Mouse (Mus musculus) hindbrain, embryonic 10.5 days (tissue): Measurements from ENCODE around the gene Foxp1. TPM values are rescaled to one million over a fixed set of nuclear protein-coding genes. Genes with fewer than 3 reads are reported as not detected.

Experiments used
- DNase-seq: peaks from one replicate; pipeline ENCODE4 v3.0.0-alpha.2; 2017; ENCODE audit warnings: low spot score
- H3K27ac ChIP-seq: fragments of 300-500 bp; sonication (generic); 2 replicates; pipeline ENCODE4 v1.5.1; 2016; ENCODE audit warnings: mild to moderate bottlenecking, moderate library complexity
- H3K27me3 ChIP-seq: fragments of 300-500 bp; sonication (generic); 2 replicates; pipeline ENCODE4 v1.6.1; 2016; ENCODE audit warnings: mild to moderate bottlenecking; ENCODE audit not compliant: poor library complexity, insufficient read depth, severe bottlenecking
- H3K36me3 ChIP-seq: fragments of 300-500 bp; sonication (generic); 2 replicates; pipeline ENCODE4 v1.6.1; 2016; ENCODE audit warnings: mild to moderate bottlenecking, moderate library complexity
- H3K4me1 ChIP-seq: fragments of 300-500 bp; sonication (generic); replicated peaks from 2 replicates; pipeline ENCODE4 v1.6.1; 2016; ENCODE audit warnings: mild to moderate bottlenecking
- H3K4me3 ChIP-seq: fragments of 300-500 bp; sonication (generic); 2 replicates; pipeline ENCODE4 v1.5.1; 2016; ENCODE audit warnings: mild to moderate bottlenecking, moderate library complexity
- H3K9me3 ChIP-seq: fragments of 300-500 bp; sonication (generic); 2 replicates; pipeline ENCODE4 v1.6.1; 2016; ENCODE audit warnings: mild to moderate bottlenecking, moderate library complexity
- WGBS: fragments of 180-500 bp; shearing (Covaris S2); methylation state at CpG from one replicate; pipeline ENCODE4 v1.1.7; 2016; 5-methylcytosine and 5-hydroxymethylcytosine counted together
- polyA plus RNA-seq: library from polyadenylated mRNA; unstranded; fragments of >200 nt; fragmentation: Nextera tagmentation; extraction: Ambion mirVana; gene quantifications from 2 replicates; pipeline ENCODE4 v1.2.1, GENCODE M21; 2016

Foxp1 gene
- polyA plus RNA-seq, 1 experiment from 2014 or later = 64.3 TPM

- WGBS = 83% methylated on average over 4 of the region's 4 CpGs
- no peak for DNase-seq
- no peaks in the 10 kb centered on the region for H3K9me3 ChIP-seq
Measured at GRCm38 (mm10) chr6:99182777-99183176, 339.7 kb downstream of the Foxp1 start.

GRCm38 (mm10) chr6:99176216-99176615 is 346.3 kb downstream of the Foxp1 start:
- no peaks in the 10 kb centered on the region for H3K9me3 ChIP-seq
- H3K4me3 ChIP-seq = no peak overlapping the region
- no peak overlapping the region for H3K27ac ChIP-seq
- H3K36me3 ChIP-seq = no peaks in the 10 kb centered on the region
- H3K27me3 ChIP-seq = no peaks in the 10 kb centered on the region
- peaks cover 10% of the 10 kb centered on the region; the same call in 1 of the 2 replicates for H3K4me1 ChIP-seq
- WGBS = 90% methylated on average over 3 of the region's 3 CpGs
- no peak for DNase-seq

More at GRCm38 (mm10) chr6:99182777-99183176, 339.7 kb downstream of the Foxp1 start:
- H3K27ac ChIP-seq = no peak overlapping the region
- no peak overlapping the region for H3K4me3 ChIP-seq
- H3K36me3 ChIP-seq = no peaks in the 10 kb centered on the region
- no peaks in the 10 kb centered on the region for H3K27me3 ChIP-seq
- H3K4me1 ChIP-seq = peaks cover 10% of the 10 kb centered on the region

- no peak overlapping the region for H3K27ac ChIP-seq
- H3K36me3 ChIP-seq = no peaks in the 10 kb centered on the region
Measured at GRCm38 (mm10) chr6:99175377-99175776, 347.1 kb downstream of the Foxp1 start.

GRCm38 (mm10) chr6:99173902-99174210 is 348.7 kb downstream of the Foxp1 start:
- Histone ChIP-seq H3K36me3 (no peaks in the 10 kb centered on the region), H3K27ac (no peak overlapping the region), H3K27me3 (no peaks in the 10 kb centered on the region), H3K4me3 (no peak overlapping the region), H3K4me1 (peaks cover 10% of the 10 kb centered on the region; the same call in 1 of the 2 replicates), H3K9me3 (no peaks in the 10 kb centered on the region)
- 77% methylated on average over 2 of the region's 2 CpGs for WGBS
- DNase-seq = no peak

More at GRCm38 (mm10) chr6:99175377-99175776, 347.1 kb downstream of the Foxp1 start:
- WGBS = 70% methylated on average over 5 of the region's 5 CpGs
- no peak for DNase-seq
- peaks cover 10% of the 10 kb centered on the region; the same call in 1 of the 2 replicates for H3K4me1 ChIP-seq
- no peak overlapping the region for H3K4me3 ChIP-seq
- no peaks in the 10 kb centered on the region for H3K9me3 ChIP-seq
- H3K27me3 ChIP-seq = no peaks in the 10 kb centered on the region

GRCm38 (mm10) chr6:99173066-99173901 is 349.2 kb downstream of the Foxp1 start:
- no peak for DNase-seq
- no peak overlapping the region for H3K27ac ChIP-seq
- 70% methylated on average over 14 of the region's 14 CpGs for WGBS

GRCm38 (mm10) chr6:99172589-99172986 is 349.9 kb downstream of the Foxp1 start:
- H3K9me3 ChIP-seq = no peaks in the 10 kb centered on the region
- no peaks in the 10 kb centered on the region for H3K27me3 ChIP-seq
- H3K4me3 ChIP-seq = no peak overlapping the region
- H3K4me1 ChIP-seq = peaks cover 10% of the 10 kb centered on the region; the same call in 1 of the 2 replicates
- WGBS = 91% methylated on average over 6 of the region's 6 CpGs
- no peak overlapping the region for H3K27ac ChIP-seq
- H3K36me3 ChIP-seq = no peaks in the 10 kb centered on the region
- DNase-seq = no peak

More at GRCm38 (mm10) chr6:99173066-99173901, 349.2 kb downstream of the Foxp1 start:
- no peaks in the 10 kb centered on the region for H3K36me3 ChIP-seq
- no peaks in the 10 kb centered on the region for H3K27me3 ChIP-seq
- H3K4me1 ChIP-seq = peaks cover 10% of the 10 kb centered on the region; the same call in 1 of the 2 replicates
- H3K4me3 ChIP-seq = no peak overlapping the region
- no peaks in the 10 kb centered on the region for H3K9me3 ChIP-seq

- Histone ChIP-seq H3K9me3 (no peaks in the 10 kb centered on the region), H3K4me1 (peaks cover 13% of the 10 kb centered on the region; the same call in 1 of the 2 replicates), H3K4me3 (no peak overlapping the region), H3K36me3 (no peaks in the 10 kb centered on the region), H3K27me3 (no peaks in the 10 kb centered on the region), H3K27ac (no peak overlapping the region)
- WGBS = 89% methylated on average over 8 of the region's 8 CpGs
- no peak for DNase-seq
Measured at GRCm38 (mm10) chr6:99171901-99172588, 350.5 kb downstream of the Foxp1 start.

- WGBS = 86% methylated on average over 6 of the region's 6 CpGs
- Histone ChIP-seq H3K4me1 (peaks cover 16% of the 10 kb centered on the region; the same call in 1 of the 2 replicates), H3K9me3 (no peaks in the 10 kb centered on the region), H3K36me3 (no peaks in the 10 kb centered on the region), H3K4me3 (no peak overlapping the region), H3K27ac (no peak overlapping the region), H3K27me3 (no peaks in the 10 kb centered on the region)
- no peak for DNase-seq
Measured at GRCm38 (mm10) chr6:99171281-99171825, 351.2 kb downstream of the Foxp1 start.

- H3K4me3 ChIP-seq = no peak overlapping the region
- peaks cover 8% of the 10 kb centered on the region; the same call in 1 of the 2 replicates for H3K4me1 ChIP-seq
- H3K36me3 ChIP-seq = no peaks in the 10 kb centered on the region
- H3K27me3 ChIP-seq = no peaks in the 10 kb centered on the region
- H3K27ac ChIP-seq = no peak overlapping the region
- H3K9me3 ChIP-seq = no peaks in the 10 kb centered on the region
- WGBS = 84% methylated on average over 2 of the region's 2 CpGs
- DNase-seq = no peak
Measured at GRCm38 (mm10) chr6:99168727-99169126, 353.8 kb downstream of the Foxp1 start.

- H3K9me3 ChIP-seq = no peaks in the 10 kb centered on the region
- H3K27me3 ChIP-seq = no peaks in the 10 kb centered on the region
- peaks cover 6% of the 10 kb centered on the region; the same call in 1 of the 2 replicates for H3K4me1 ChIP-seq
- H3K4me3 ChIP-seq = no peak overlapping the region
- H3K27ac ChIP-seq = no peak overlapping the region
- no peak for DNase-seq
- no peaks in the 10 kb centered on the region for H3K36me3 ChIP-seq
- 46% methylated on average over 8 of the region's 8 CpGs for WGBS
Measured at GRCm38 (mm10) chr6:99167001-99167400, 355.5 kb downstream of the Foxp1 start.

GRCm38 (mm10) chr6:99166169-99166568 is 356.4 kb downstream of the Foxp1 start:
- Histone ChIP-seq H3K36me3 (no peaks in the 10 kb centered on the region), H3K4me3 (no peak overlapping the region), H3K9me3 (no peaks in the 10 kb centered on the region), H3K27me3 (no peaks in the 10 kb centered on the region), H3K4me1 (peaks cover 6% of the 10 kb centered on the region; the same call in 1 of the 2 replicates), H3K27ac (no peak overlapping the region)
- 91% methylated on average over 4 of the region's 4 CpGs for WGBS
- no peak for DNase-seq

GRCm38 (mm10) chr6:99164760-99165159 is 357.8 kb downstream of the Foxp1 start:
- H3K9me3 ChIP-seq = no peaks in the 10 kb centered on the region
- no peak for DNase-seq
- no peaks in the 10 kb centered on the region for H3K27me3 ChIP-seq
- no peak overlapping the region for H3K4me3 ChIP-seq
- H3K27ac ChIP-seq = no peak overlapping the region
- 92% methylated on average over 6 of the region's 6 CpGs for WGBS
- H3K4me1 ChIP-seq = peaks cover 15% of the 10 kb centered on the region
- H3K36me3 ChIP-seq = no peaks in the 10 kb centered on the region

- no peak overlapping the region for H3K27ac ChIP-seq
- no peak overlapping the region for H3K4me3 ChIP-seq
- no peak for DNase-seq
- 83% methylated on average over 15 of the region's 15 CpGs for WGBS
- H3K36me3 ChIP-seq = no peaks in the 10 kb centered on the region
- H3K9me3 ChIP-seq = no peaks in the 10 kb centered on the region
- H3K27me3 ChIP-seq = no peaks in the 10 kb centered on the region
- H3K4me1 ChIP-seq = peaks cover 24% of the 10 kb centered on the region
Measured at GRCm38 (mm10) chr6:99162716-99163115, 359.8 kb downstream of the Foxp1 start.
